Mouse (Mus musculus) midbrain, embryonic 14.5 days (tissue): ENCODE measurements around the gene Noc3l. TPM values are rescaled to one million over a fixed set of nuclear protein-coding genes. Genes with fewer than 3 reads are reported as not detected.

ENCODE experiments used
- ATAC-seq: fragments of 200-750 bp; cut with Nextera tagmentation; 2 replicates; pipeline ENCODE4 v1.8.0; 2017; ENCODE audit warnings: moderate number of reproducible peaks, moderate library complexity; ENCODE audit not compliant: low FRiP score, low TSS enrichment
- DNase-seq: peaks from one replicate; pipeline ENCODE4 v3.0.0-alpha.2; 2015
- H3K27ac ChIP-seq: fragments of 300-500 bp; sonication (generic); replicated peaks from 2 replicates; pipeline ENCODE4 v1.5.1; 2014; ENCODE audit warnings: mild to moderate bottlenecking, low read depth, low read length, moderate library complexity
- H3K27me3 ChIP-seq: fragments of 300-500 bp; sonication (generic); 2 replicates; pipeline ENCODE4 v1.6.1; 2014; ENCODE audit warnings: low read length, control low read depth, mixed read lengths; ENCODE audit not compliant: control insufficient read depth, insufficient read depth
- H3K36me3 ChIP-seq: fragments of 300-500 bp; sonication (generic); 2 replicates; pipeline ENCODE4 v1.6.1; 2014; ENCODE audit warnings: low read length, control low read depth; ENCODE audit not compliant: control insufficient read depth, insufficient read depth
- H3K4me1 ChIP-seq: fragments of 300-500 bp; sonication (generic); 2 replicates; pipeline ENCODE4 v1.6.1; 2014; ENCODE audit warnings: mild to moderate bottlenecking, antibody characterized with exemption, low read length, control low read depth; ENCODE audit not compliant: control insufficient read depth, insufficient read depth
- H3K4me2 ChIP-seq: fragments of 300-500 bp; sonication (generic); 2 replicates; pipeline ENCODE4 v1.6.1; 2014; ENCODE audit warnings: mild to moderate bottlenecking, low read length, moderate library complexity
- H3K4me3 ChIP-seq: fragments of 300-500 bp; sonication (generic); replicated peaks from 2 replicates; pipeline ENCODE4 v1.5.1; 2014; ENCODE audit warnings: low read depth, low read length
- H3K9ac ChIP-seq: fragments of 300-500 bp; sonication (generic); replicated peaks from 2 replicates; pipeline ENCODE4 v1.6.1; 2014; ENCODE audit warnings: mild to moderate bottlenecking, low read length, moderate library complexity
- H3K9me3 ChIP-seq: fragments of 300-500 bp; sonication (generic); 2 replicates; pipeline ENCODE4 v1.6.1; 2016; ENCODE audit warnings: low read length, control low read depth, mixed read lengths; ENCODE audit not compliant: control insufficient read depth
- WGBS: fragments of 180-500 bp; shearing (Covaris S2); extraction: QIAGEN DNeasy Blood & Tissue Kit; methylation state at CpG from one replicate; pipeline ENCODE4 v1.1.7; 2014; 5-methylcytosine and 5-hydroxymethylcytosine counted together
- polyA plus RNA-seq: library from polyadenylated mRNA; unstranded; fragments of >200 nt; fragmentation: Nextera tagmentation; extraction: Ambion mirVana; gene quantifications from 2 replicates; pipeline ENCODE4 v1.2.1, GENCODE M21; 2014

Noc3l gene
- polyA plus RNA-seq, 1 experiment from 2014 or later: 6.3 TPM

DNA sequence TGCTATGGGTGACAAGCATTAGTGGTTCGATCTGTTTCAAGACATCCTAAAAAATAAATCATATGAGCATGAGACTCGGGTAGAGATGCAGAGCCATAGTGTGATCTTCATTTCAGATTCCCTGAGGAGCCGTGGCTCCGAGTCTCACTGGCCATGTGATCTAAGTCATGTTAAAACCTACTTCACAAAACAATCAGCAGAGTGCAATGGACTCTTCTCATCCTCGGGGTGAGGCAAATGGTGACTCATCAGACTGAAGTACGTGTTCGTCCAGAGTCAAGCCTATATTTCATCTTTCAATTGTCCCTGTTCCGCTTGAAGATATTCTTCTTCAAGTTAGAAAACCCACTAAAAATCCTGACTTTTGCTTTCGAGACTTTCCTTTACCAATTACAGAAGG is 35.5 kb downstream of the Noc3l start:
- Histone ChIP-seq H3K36me3 (peaks cover 10% of the 10 kb centered on the region), H3K9me3 (no peaks in the 10 kb centered on the region), H3K4me1 (no peaks in the 10 kb centered on the region), H3K27ac (no peak overlapping the region), H3K9ac (no peak overlapping the region), H3K4me3 (no peak overlapping the region), H3K27me3 (no peaks in the 10 kb centered on the region), H3K4me2 (no peak overlapping the region)
- WGBS: 91% methylated on average over 9 of the region's 9 CpGs
- no peak for ATAC-seq
- DNase-seq: no peak

DNA sequence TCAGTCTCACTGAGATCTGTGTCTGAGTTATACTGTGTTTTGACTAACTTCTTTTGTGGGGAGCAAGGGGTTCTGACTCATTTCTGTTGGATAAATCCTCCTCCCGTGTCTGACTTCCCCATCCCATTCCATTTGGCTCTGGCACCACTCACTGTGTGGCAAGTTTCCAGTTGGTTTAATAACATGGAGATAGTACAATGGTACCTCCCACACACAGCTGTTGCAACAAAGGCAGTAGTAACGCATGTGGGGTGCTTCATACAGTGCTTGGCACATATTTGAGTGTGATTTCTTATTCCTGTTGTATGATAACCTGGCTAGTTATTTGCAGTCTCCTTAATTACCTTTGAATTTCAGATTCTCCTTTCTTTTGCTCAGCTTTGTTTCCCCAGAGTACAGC is 40.2 kb downstream of the Noc3l start:
- Histone ChIP-seq H3K27me3 (no peaks in the 10 kb centered on the region), H3K4me1 (no peaks in the 10 kb centered on the region), H3K9ac (no peak overlapping the region), H3K27ac (no peak overlapping the region), H3K4me2 (no peak overlapping the region), H3K4me3 (no peak overlapping the region), H3K9me3 (no peaks in the 10 kb centered on the region), H3K36me3 (no peaks in the 10 kb centered on the region)
- DNase-seq (no peak), ATAC-seq (no peak)
- WGBS: 81% methylated on average over 2 of the region's 2 CpGs

DNA sequence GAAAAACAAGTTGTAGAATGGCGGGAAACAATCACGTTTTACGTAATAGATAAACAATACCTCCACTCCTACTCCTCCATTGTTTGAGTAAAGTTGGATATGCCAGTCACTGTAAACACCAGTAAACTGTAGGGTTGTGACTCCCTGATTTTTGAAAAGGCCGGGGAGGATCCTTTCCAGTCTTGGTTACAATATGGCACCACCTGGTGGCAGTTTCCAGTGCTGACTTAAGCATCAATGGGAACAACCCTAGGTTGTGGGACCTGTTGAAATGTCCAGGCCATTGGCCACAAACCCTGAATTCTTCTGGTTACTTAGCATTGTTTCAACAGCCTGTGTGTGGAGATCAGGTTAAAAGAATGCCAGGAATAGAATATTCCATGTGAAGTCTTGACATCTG is 43.5 kb downstream of the Noc3l start:
- WGBS: 57% methylated on average over 4 of the region's 4 CpGs
- H3K4me2 ChIP-seq: no peak overlapping the region
- no peaks in the 10 kb centered on the region for H3K9me3 ChIP-seq
- no peaks in the 10 kb centered on the region for H3K27me3 ChIP-seq
- peak; percentile 85 for DNase-seq
- H3K27ac ChIP-seq: no peak overlapping the region
- H3K4me1 ChIP-seq: no peaks in the 10 kb centered on the region
- no peak overlapping the region for H3K4me3 ChIP-seq
- no peak for ATAC-seq
- H3K36me3 ChIP-seq: no peaks in the 10 kb centered on the region
- H3K9ac ChIP-seq: no peak overlapping the region

DNA sequence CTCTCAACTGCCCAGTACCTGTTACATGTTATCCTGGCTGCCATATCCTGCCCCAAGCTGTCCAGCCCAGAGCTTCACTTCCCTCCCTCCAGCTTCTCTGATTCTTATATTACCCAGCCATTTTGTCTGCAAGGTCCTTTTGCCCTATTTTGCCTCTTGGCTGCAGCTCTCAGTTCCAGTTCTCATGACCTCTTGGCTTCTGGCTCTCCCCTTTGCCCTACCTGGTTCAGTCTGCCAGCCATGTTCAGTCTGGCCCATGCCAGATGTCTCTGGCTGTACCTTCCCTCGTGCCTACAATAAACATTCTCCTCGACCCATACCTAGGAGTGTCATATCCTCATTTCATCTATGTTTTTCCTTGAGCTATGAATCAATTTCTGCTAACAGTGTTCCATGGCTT is 52.7 kb downstream of the Noc3l start:
- Histone ChIP-seq H3K4me3 (no peak overlapping the region), H3K4me2 (no peak overlapping the region), H3K27ac (no peak overlapping the region), H3K27me3 (no peaks in the 10 kb centered on the region), H3K36me3 (no peaks in the 10 kb centered on the region), H3K9me3 (no peaks in the 10 kb centered on the region), H3K9ac (no peak overlapping the region), H3K4me1 (no peaks in the 10 kb centered on the region)
- ATAC-seq (no peak), DNase-seq (no peak)
- 91% methylated on average over 2 of the region's 2 CpGs for WGBS

DNA sequence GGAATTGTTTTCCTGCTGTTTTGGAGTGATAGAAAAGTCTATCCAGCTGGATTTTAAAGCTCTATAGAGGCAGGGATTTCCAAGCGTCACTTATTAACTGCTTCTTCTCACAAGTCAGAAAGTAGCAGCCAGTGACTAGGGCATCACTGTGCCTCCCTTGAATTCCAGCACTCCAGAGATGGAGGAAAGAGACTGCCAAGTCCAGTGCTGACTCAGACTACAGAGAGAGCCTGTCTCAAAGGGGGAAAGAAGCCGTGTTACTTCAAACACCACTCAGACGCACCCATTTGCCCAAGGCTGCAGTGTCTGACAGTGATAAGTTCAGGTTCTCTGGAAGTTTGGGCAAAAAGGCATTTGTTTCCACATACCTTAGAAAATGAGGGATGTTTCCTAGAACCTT is 58.6 kb downstream of the Noc3l start:
- H3K27me3 ChIP-seq: no peaks in the 10 kb centered on the region
- no peaks in the 10 kb centered on the region for H3K9me3 ChIP-seq
- no peak for ATAC-seq
- no peak overlapping the region for H3K4me2 ChIP-seq
- no peaks in the 10 kb centered on the region for H3K4me1 ChIP-seq
- DNase-seq: no peak
- 87% methylated on average over 3 of the region's 3 CpGs for WGBS
- H3K4me3 ChIP-seq: no peak overlapping the region
- H3K27ac ChIP-seq: no peak overlapping the region
- no peak overlapping the region for H3K9ac ChIP-seq
- no peaks in the 10 kb centered on the region for H3K36me3 ChIP-seq

DNA sequence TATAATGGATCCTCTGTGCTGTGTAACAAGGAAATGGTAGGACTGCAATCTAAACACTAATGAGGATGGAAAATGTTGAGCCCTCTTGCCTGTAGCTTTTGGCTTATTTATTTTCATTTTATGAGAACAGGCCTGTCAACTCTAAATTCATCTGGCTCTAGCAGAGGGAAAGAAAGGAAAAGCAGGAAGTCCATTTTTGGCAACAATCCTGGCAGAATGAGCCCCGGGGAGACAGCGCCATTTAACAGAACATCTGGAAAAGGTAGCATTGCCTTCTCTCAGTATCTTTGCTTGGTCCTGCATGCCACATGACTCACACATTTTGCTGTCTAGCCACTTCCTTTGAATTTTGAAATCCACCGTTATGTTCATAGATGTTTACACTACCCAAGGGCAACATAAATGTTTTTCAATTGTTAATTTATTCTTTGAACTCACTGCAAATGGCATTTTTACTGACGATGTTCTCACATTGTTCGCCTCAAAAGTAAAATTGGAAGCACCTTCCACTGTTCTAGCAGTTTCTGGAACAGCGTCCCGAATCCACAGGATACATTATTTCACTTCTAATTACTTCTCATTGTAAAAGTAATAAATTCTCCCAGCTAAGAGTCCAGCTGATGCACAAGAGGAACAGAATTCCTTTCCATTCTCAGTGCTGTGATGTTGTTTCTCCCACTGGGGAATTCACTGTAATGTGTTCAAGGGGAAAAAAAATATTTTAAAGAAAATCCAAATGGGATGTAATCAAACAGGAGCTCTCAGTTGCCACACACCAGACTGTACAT is 60.2 kb downstream of the Noc3l start:
- Histone ChIP-seq H3K9me3 (no peaks in the 10 kb centered on the region), H3K4me1 (no peaks in the 10 kb centered on the region), H3K36me3 (no peaks in the 10 kb centered on the region), H3K4me3 (no peak overlapping the region), H3K4me2 (no peak overlapping the region), H3K9ac (no peak overlapping the region), H3K27ac (no peak overlapping the region), H3K27me3 (no peaks in the 10 kb centered on the region)
- WGBS: 91% methylated on average over 7 of the region's 7 CpGs
- ATAC-seq: no peak
- no peak for DNase-seq

DNA sequence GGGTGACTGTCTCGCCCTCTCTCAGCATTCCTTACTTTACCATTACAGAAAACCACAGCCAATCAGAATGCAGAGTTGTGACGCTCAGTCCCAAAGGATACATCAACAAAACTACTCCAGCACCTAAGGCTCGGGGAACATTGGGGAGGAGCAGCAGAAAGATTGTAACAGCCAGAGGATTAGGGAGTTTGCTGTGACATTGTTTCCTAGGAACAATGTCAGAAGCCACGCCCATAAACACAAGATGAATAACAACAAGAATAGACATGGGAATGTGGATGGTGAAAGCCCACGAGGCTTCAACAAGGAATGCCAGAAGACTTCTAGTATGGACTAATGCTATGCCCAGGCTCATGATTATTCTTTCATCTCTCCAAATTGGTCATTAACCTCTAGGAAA is 61.0 kb downstream of the Noc3l start:
- 49% methylated on average over 5 of the region's 5 CpGs for WGBS
- H3K27me3 ChIP-seq: no peaks in the 10 kb centered on the region
- no peak overlapping the region for H3K4me2 ChIP-seq
- no peaks in the 10 kb centered on the region for H3K9me3 ChIP-seq
- no peak for ATAC-seq
- H3K9ac ChIP-seq: no peak overlapping the region
- H3K36me3 ChIP-seq: no peaks in the 10 kb centered on the region
- no peaks in the 10 kb centered on the region for H3K4me1 ChIP-seq
- DNase-seq: no peak
- no peak overlapping the region for H3K27ac ChIP-seq
- no peak overlapping the region for H3K4me3 ChIP-seq

DNA sequence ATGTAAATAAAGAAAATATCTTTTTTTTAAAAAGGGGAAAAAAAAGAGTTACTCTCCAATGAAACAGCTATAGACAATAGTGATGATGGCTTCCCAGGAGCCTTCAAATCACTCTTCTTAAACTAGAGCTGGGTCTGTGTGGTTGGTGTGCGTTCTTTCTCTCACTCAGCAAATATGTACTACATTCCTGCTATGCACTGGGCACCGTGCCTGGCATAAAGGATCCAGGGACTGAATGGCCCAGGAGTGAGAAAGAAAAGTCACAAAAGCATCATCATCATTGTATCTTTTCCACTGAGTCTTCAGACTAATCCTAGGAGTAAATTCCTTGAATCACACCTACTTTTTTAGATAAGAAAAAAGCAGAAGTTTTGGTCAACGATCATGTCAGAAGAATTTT is 61.9 kb downstream of the Noc3l start:
- 88% methylated on average over 3 of the region's 3 CpGs for WGBS
- DNase-seq (no peak), ATAC-seq (no peak)
- Histone ChIP-seq H3K4me2 (no peak overlapping the region), H3K9me3 (no peaks in the 10 kb centered on the region), H3K4me3 (no peak overlapping the region), H3K27ac (no peak overlapping the region), H3K4me1 (no peaks in the 10 kb centered on the region), H3K9ac (no peak overlapping the region), H3K36me3 (no peaks in the 10 kb centered on the region), H3K27me3 (no peaks in the 10 kb centered on the region)

DNA sequence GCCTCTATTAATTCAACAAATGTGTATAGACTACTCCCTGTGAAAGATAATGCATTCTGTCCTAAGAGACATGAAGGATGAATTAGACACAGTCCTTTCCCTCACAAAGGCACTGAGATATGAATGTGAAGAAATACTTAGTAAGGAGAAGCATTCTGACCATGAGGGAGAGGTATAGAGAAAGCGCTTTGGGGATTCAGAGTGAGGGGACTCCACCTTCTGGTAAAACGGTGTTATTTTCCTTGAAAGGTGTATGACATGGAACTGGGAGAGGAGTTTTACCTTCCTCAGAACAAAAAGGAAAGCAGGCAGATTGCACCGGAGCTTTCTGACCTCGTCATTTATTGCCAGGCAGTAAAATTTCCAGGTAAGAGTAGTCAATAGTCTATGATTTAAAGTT is 68.8 kb downstream of the Noc3l start:
- peak; percentile 24 for DNase-seq
- no peaks in the 10 kb centered on the region for H3K27me3 ChIP-seq
- H3K36me3 ChIP-seq: no peaks in the 10 kb centered on the region
- H3K4me2 ChIP-seq: no peak overlapping the region
- no peaks in the 10 kb centered on the region for H3K4me1 ChIP-seq
- 72% methylated on average over 4 of the region's 4 CpGs for WGBS
- no peak overlapping the region for H3K9ac ChIP-seq
- no peak overlapping the region for H3K4me3 ChIP-seq
- no peaks in the 10 kb centered on the region for H3K9me3 ChIP-seq
- no peak overlapping the region for H3K27ac ChIP-seq
- ATAC-seq: no peak
